Mouse (Mus musculus) splenic B cell, adult 2 months (primary cell): ENCODE data around the gene Rbbp5.

Experiments
- DNase-seq: peaks from one replicate; pipeline ENCODE4 v3.0.0-alpha.2; 2011; ENCODE audit warnings: low read depth, low spot score
- H3K27me3 ChIP-seq: 2 replicates; pipeline ENCODE4 v1.6.1; 2012; ENCODE audit warnings: mild to moderate bottlenecking, low read length, moderate library complexity, mixed read lengths; ENCODE audit not compliant: control insufficient read depth, poor library complexity, insufficient read depth, severe bottlenecking
- H3K36me3 ChIP-seq: 2 replicates; pipeline ENCODE4 v1.6.1; 2012; ENCODE audit warnings: mild to moderate bottlenecking, low read length, moderate library complexity, mixed read lengths; ENCODE audit not compliant: control insufficient read depth, poor library complexity, insufficient read depth, severe bottlenecking

Rbbp5 gene

DNA sequence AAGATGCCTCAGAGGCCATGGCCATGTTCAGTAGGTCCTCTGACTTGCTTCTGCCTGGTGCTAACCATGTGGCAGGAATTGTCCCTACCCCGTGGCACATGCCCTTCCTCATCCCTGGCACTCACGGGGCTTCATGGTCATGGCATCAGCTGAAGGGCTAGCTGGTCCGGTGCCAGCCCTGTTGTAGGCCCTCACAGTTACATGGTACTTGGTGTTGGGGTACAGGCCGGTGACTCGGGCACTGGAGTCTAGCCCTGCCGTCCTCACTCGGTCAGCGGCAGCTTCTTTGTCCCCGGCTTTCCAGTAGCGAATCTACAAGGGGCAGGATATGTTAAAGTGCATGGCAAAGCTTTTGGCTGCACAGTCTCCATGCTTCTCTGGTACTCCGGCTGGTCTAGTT, 39.6 kb downstream of the Rbbp5 start:
- Histone ChIP-seq H3K36me3 (no peaks in the 10 kb centered on the region), H3K27me3 (no peaks in the 10 kb centered on the region)
- DNase-seq = no peak

DNA sequence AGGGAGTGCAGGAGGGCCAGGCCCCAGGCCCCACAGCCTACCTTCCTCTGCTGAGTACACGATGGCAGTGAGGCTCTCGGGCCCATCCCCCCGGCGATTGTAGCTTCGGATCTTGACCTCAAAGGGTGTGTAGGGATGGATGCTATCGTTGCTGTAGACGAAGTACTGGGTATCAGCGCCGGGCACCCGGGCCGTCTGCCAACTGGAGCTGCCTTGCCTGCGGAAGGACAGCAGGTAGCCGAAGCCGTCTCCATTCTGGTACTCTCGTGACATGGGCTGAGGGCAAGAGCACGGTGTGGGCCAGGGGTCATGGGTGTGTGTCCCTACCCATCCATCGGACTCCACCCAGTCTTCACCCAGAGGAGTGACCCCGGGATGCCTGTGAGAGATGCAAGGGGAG, 41.5 kb downstream of the Rbbp5 start:
- DNase-seq = no peak
- no peaks in the 10 kb centered on the region for H3K27me3 ChIP-seq
- H3K36me3 ChIP-seq = no peaks in the 10 kb centered on the region

GRCm38 (mm10) chr1:132519734-132520133, 42.6 kb downstream of the Rbbp5 start:
- Histone ChIP-seq H3K36me3 (no peaks in the 10 kb centered on the region), H3K27me3 (no peaks in the 10 kb centered on the region)
- DNase-seq = no peak

DNA sequence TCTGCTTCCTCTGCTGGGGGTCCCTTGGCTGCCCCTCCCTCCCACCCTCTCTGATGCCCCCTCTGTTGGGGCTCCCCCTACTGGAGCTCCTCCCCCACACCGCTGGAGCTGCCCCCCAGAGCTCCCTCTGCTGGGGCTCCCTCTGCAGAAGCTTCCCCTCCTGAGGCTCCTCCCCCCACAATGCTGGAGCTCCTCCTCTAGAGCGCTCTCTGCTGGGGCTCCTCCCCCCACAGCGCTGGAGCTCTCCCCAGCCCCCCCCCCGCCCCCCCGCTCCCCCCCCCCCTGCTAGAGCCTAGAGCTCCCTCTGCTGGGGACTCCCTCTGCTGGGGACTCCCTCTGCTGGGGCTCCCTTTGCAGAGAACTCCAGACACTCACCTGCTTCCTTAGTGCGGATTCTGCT, 43.6 kb downstream of the Rbbp5 start:
- Histone ChIP-seq H3K27me3 (no peaks in the 10 kb centered on the region), H3K36me3 (no peaks in the 10 kb centered on the region)
- DNase-seq = peak; percentile 80

DNA sequence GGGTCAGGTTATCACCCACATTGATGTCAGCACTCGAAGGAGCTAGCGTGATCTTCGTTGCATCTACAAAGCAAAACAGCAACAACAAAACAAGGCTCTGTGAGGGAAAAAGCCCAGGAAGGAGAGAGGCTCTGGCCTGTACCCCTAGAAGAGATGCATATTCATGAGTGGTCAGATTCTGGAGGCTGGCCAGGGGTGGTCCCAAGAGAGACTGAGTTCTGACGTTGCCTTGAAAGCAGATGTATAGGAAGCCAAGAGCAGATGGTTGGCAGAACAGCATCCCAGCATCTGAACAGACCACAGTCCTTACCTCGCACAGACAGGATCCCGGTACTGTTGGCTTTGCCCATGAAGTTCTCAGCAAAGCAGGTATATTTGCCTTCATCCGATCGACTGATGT, 45.9 kb downstream of the Rbbp5 start:
- no peak for DNase-seq
- no peaks in the 10 kb centered on the region for H3K36me3 ChIP-seq

DNA sequence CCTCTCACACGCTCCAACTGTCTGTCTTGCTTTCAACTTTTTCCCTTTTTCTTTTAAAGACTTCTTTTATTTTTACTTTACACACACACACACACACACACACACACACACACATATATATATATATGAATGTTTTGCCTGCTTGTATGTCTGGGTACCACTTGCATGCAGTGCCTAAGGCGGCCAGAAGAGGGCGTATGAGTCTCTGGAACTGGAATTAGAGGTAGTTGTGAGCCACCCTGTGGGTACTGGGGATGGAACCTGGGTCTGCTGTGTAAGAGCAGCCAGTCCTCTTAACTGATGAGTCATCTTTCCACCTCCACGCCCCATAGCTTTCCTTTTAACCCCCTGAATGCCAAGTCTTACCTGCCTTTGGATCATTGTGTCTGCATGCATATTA, 46.8 kb downstream of the Rbbp5 start:
- peak; percentile 69 for DNase-seq
- H3K27me3 ChIP-seq = no peaks in the 10 kb centered on the region
- no peaks in the 10 kb centered on the region for H3K36me3 ChIP-seq

More for the DNA sequence above, 45.9 kb downstream of the Rbbp5 start:
- H3K27me3 ChIP-seq = no peaks in the 10 kb centered on the region

DNA sequence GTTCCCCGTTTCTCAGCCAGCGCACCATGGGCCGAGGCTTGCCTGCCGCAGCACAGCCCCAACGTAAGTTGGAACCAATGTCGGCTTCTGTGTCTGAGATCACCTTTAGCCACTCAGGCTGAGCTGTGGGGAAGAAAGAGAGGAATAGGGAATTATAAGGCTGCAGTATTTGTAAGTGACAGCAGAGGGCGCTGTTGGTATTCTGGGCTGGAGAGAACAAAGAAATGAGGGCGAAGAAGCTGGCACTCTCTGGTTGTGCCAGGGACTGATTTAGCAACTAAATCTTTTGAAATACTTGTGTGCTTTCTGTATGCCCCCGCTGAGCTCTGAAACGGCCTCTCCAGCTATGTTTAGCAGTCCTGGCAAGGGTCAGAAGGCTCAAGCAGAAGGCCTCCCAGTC, 48.7 kb downstream of the Rbbp5 start:
- Histone ChIP-seq H3K27me3 (no peaks in the 10 kb centered on the region), H3K36me3 (no peaks in the 10 kb centered on the region)
- peak; percentile 81 for DNase-seq

- H3K27me3 ChIP-seq = no peaks in the 10 kb centered on the region
- H3K36me3 ChIP-seq = no peaks in the 10 kb centered on the region
- no peak for DNase-seq
These were observed 50.9 kb downstream of the Rbbp5 start for GRCm38 (mm10) chr1:132528071-132528470.

GRCm38 (mm10) chr1:132528647-132529334, 51.6 kb downstream of the Rbbp5 start:
- Histone ChIP-seq H3K36me3 (no peaks in the 10 kb centered on the region), H3K27me3 (no peaks in the 10 kb centered on the region)
- no peak for DNase-seq

GRCm38 (mm10) chr1:132530631-132531191, 53.5 kb downstream of the Rbbp5 start:
- no peaks in the 10 kb centered on the region for H3K27me3 ChIP-seq
- peak; percentile 39 for DNase-seq

GRCm38 (mm10) chr1:132532521-132532920, 55.4 kb downstream of the Rbbp5 start:
- DNase-seq = no peak
- Histone ChIP-seq H3K36me3 (no peaks in the 10 kb centered on the region), H3K27me3 (no peaks in the 10 kb centered on the region)

More at GRCm38 (mm10) chr1:132530631-132531191, 53.5 kb downstream of the Rbbp5 start:
- H3K36me3 ChIP-seq = no peaks in the 10 kb centered on the region

DNA sequence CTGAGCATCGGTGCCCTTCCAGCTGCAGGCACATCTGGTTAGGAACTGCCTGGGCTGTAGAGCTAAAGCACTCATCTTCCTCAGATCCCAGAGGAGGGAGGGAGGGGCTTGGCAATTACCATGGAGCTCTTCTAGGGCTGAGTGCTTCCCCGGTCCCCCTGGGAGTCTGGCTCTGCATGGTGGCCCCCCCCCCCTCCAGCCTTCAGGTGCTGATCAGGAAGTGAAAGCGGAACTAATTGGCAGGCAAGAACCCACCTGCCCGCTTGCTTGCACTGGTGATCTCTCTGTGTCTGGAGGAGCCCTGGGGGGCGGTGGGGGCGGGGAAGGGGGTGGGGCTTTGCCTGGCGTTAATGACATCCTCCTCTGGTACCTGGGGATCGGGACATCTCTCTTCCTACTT, 56.7 kb downstream of the Rbbp5 start:
- Histone ChIP-seq H3K27me3 (no peaks in the 10 kb centered on the region), H3K36me3 (no peaks in the 10 kb centered on the region)
- DNase-seq = peak; percentile 86

GRCm38 (mm10) chr1:132535541-132535940, 58.4 kb downstream of the Rbbp5 start:
- DNase-seq = no peak
- H3K27me3 ChIP-seq = no peaks in the 10 kb centered on the region

GRCm38 (mm10) chr1:132536416-132536815, 59.3 kb downstream of the Rbbp5 start:
- no peaks in the 10 kb centered on the region for H3K27me3 ChIP-seq
- DNase-seq = no peak

More at GRCm38 (mm10) chr1:132535541-132535940, 58.4 kb downstream of the Rbbp5 start:
- H3K36me3 ChIP-seq = no peaks in the 10 kb centered on the region

DNA sequence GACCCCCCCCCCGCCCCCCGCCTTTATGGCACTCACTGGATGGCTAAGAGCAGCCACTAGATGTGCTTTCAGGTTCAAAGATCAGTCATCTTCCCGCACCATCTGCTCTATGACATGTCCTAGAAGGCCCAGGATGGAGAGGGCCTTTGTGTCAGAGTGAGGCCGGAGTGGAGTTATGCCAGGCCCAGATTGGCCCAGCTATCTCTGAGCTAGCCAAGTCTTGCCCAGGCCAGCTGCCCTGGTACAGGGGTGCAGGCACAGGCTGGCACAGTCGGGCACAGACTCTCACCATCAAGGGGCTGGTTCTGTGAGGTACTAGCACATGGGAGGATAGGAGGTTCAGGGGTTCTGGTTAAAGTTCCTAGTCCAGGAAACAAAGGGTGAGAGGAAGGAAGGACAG, 60.6 kb downstream of the Rbbp5 start:
- H3K36me3 ChIP-seq = no peaks in the 10 kb centered on the region
- no peak for DNase-seq
- no peaks in the 10 kb centered on the region; the same call in 1 of the 2 replicates for H3K27me3 ChIP-seq

More at GRCm38 (mm10) chr1:132536416-132536815, 59.3 kb downstream of the Rbbp5 start:
- H3K36me3 ChIP-seq = no peaks in the 10 kb centered on the region
